Mouse (Mus musculus) C2C12 (cell line): ENCODE measurements at regions not wholly inside any gene's neighbourhood (a gene's known extent, or its start where the extent isn't known, plus 50 kb on each side); places are given as distances from the start of the nearest gene placed in this dataset.

Source experiments
- CEBPB ChIP-seq: IDR thresholded peaks from one replicate; pipeline ENCODE4 v1.6.1; 2011; ENCODE audit warnings: low read depth, mild to moderate bottlenecking, control low read depth, moderate library complexity
- CTCF ChIP-seq: IDR thresholded peaks from one replicate; pipeline ENCODE4 v1.5.1; 2011; ENCODE audit not compliant: control insufficient read depth, insufficient read depth, insufficient read length
- FOSL1 ChIP-seq: IDR thresholded peaks from one replicate; pipeline ENCODE4 v1.8.0; 2011; ENCODE audit warnings: mild to moderate bottlenecking, low read length; ENCODE audit not compliant: poor library complexity, insufficient read depth, severe bottlenecking
- MAX ChIP-seq: IDR thresholded peaks from one replicate; pipeline ENCODE4 v1.6.1; 2011; ENCODE audit warnings: mild to moderate bottlenecking, control low read depth
- MYOD1 ChIP-seq: IDR thresholded peaks from one replicate; pipeline ENCODE4 v1.6.1; 2011; ENCODE audit warnings: low read depth; ENCODE audit not compliant: control insufficient read depth, insufficient read length
- MYOG ChIP-seq: IDR thresholded peaks from one replicate; pipeline ENCODE4 v1.6.1; 2011; ENCODE audit not compliant: control insufficient read depth, insufficient read length; ENCODE audit errors: extremely low read depth
- USF1 ChIP-seq: IDR thresholded peaks from one replicate; pipeline ENCODE4 v1.6.1; 2011; ENCODE audit warnings: low read depth, mild to moderate bottlenecking, control low read depth, moderate library complexity

DNA sequence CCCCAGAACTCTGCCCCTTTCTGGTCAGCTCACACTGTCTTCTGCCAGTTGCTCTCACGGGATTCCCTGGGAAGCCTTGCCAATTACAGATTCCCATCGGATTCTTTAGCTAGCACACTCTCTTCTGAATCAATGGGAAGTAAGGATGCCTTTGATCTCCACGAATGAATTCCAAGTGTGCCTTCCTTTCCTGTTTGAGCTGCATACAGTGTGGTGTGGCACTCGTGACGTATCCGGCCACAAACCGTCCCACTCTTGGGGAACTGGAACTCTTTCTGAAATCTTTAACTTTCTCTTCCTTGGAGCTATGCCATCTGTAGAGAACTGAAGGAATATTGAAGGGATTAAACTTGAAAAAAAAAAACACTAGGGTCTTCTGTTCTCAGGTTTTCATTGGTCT is 243.2 kb upstream of the Foxq1 start:
- TF ChIP-seq CTCF (no peak), MAX (no peak), MYOG (no peak), CEBPB (no peak), FOSL1 (no peak), USF1 (no peak), MYOD1 (no peak)
